Mouse (Mus musculus) ES-E14 (cell line): ENCODE data around the gene Zfp286. TPM values are rescaled to one million over a fixed set of nuclear protein-coding genes. Genes with fewer than 3 reads are reported as not detected.

ENCODE experiments used
- DNase-seq: peaks from one replicate; pipeline ENCODE4 v3.0.0-alpha.2; 2013; ENCODE audit warnings: low read depth, low spot score
- H3K27ac ChIP-seq: 2 replicates; pipeline ENCODE4 v1.5.1; 2012; ENCODE audit warnings: low read depth, mild to moderate bottlenecking, low read length, moderate library complexity, mixed read lengths; ENCODE audit not compliant: poor library complexity, insufficient read depth, severe bottlenecking
- H3K36me3 ChIP-seq: 2 replicates; pipeline ENCODE4 v1.6.1; 2012; ENCODE audit warnings: mild to moderate bottlenecking, low read length, moderate library complexity, mixed read lengths; ENCODE audit not compliant: control insufficient read depth, poor library complexity, insufficient read depth, severe bottlenecking
- H3K4me1 ChIP-seq, 2 experiments: fragments of 150-350 bp in 1 of 2; sonication (generic) in 1 of 2; 2 replicates each; pipeline ENCODE4 v1.6.1; 2012; ENCODE audit warnings: low read length in 2 of 2, mild to moderate bottlenecking in 1 of 2, mixed read lengths in 1 of 2; ENCODE audit not compliant: control insufficient read depth in 2 of 2, insufficient read depth in 2 of 2, poor library complexity in 1 of 2
- H3K4me3 ChIP-seq, 2 experiments: fragments of 150-350 bp in 1 of 2; sonication (generic) in 1 of 2; 2 replicates each; pipeline ENCODE4 v1.5.1; 2012; ENCODE audit warnings: low read length in 2 of 2, low read depth in 1 of 2, mild to moderate bottlenecking in 1 of 2, mixed read lengths in 1 of 2; ENCODE audit not compliant: insufficient read depth in 1 of 2, poor library complexity in 1 of 2, severe bottlenecking in 1 of 2
- H3K9ac ChIP-seq: 2 replicates; pipeline ENCODE4 v1.6.1; 2012; ENCODE audit warnings: low read depth, mild to moderate bottlenecking, low read length, mixed read lengths; ENCODE audit not compliant: poor library complexity, insufficient read depth, severe bottlenecking
- H3K9me3 ChIP-seq: fragments of 150-350 bp; sonication (generic); 2 replicates; pipeline ENCODE4 v1.6.1; 2012; ENCODE audit warnings: low read depth, mild to moderate bottlenecking, low read length; ENCODE audit not compliant: control insufficient read depth, insufficient read depth
- CHD2 ChIP-seq: IDR thresholded peaks from 2 replicates; pipeline ENCODE4 v1.6.1; 2014; ENCODE audit warnings: mild to moderate bottlenecking, low read depth, low read length, inconsistent platforms
- HCFC1 ChIP-seq: IDR thresholded peaks from 2 replicates; pipeline ENCODE4 v1.6.1; 2012; ENCODE audit warnings: low read length, inconsistent platforms, borderline replicate concordance; ENCODE audit not compliant: insufficient read depth
- MAFK ChIP-seq: IDR thresholded peaks from 2 replicates; pipeline ENCODE4 v1.6.1; 2014; ENCODE audit warnings: mild to moderate bottlenecking, low read depth, low read length, inconsistent platforms; ENCODE audit not compliant: insufficient read depth
- ZC3H11A ChIP-seq: IDR thresholded peaks from 2 replicates; pipeline ENCODE4 v1.6.1; 2012; ENCODE audit warnings: low read depth, mild to moderate bottlenecking, inconsistent platforms, low read length, borderline replicate concordance
- ZNF384 ChIP-seq: IDR thresholded peaks from 2 replicates; pipeline ENCODE4 v1.6.1; 2012; ENCODE audit warnings: low read depth, low read length, inconsistent platforms
- in situ Hi-C, 2 experiments: fragments of 600-800 bp; cut with MboI; formaldehyde crosslinking; loops; one replicate each; pipeline ENCODE4 v1.15.1; 2025; ENCODE audit warnings: low sequenced_read_pairs in 2 of 2, inconsistent platforms in 1 of 2; ENCODE audit not compliant: unreplicated experiment in 2 of 2
- total RNA-seq: library from RNA; depleted of rRNA; stranded (reverse); fragments of 300-350 nt; gene quantifications from 2 replicates; pipeline ENCODE4 v1.2.3, GENCODE M21; 2012; rRNA removed

Gene Zfp286
- total RNA-seq, result 6.3 and 9.1 TPM in 2 replicates

GRCm38 (mm10) chr11:62788935-62789616 lies at the start of gene Zfp286:
Gene Zfp286, minus strand, starts transcription at chr11:62789462.
- in situ Hi-C loops, result no loop called here

GRCm38 (mm10) chr11:62831906-62832305 lies 42.6 kb upstream of the Zfp286 start:
- Histone ChIP-seq H3K4me1 (no peaks in the 10 kb centered on the region), H3K9ac (no peak overlapping the region), H3K4me3 (no peak overlapping the region), H3K27ac (no peak overlapping the region), H3K9me3 (no peaks in the 10 kb centered on the region), H3K36me3 (no peaks in the 10 kb centered on the region)
- in situ Hi-C loops, result no loop called here
- no peak for TF ChIP-seq ZC3H11A
- no peak for TF ChIP-seq CHD2
- TF ChIP-seq HCFC1, result no peak
- TF ChIP-seq MAFK, result no peak
- TF ChIP-seq ZNF384, result no peak
- DNase-seq, result no peak

More at GRCm38 (mm10) chr11:62788935-62789616, at the start of gene Zfp286:
- Histone ChIP-seq H3K27ac (no peak within 1 kb of the TSS), H3K36me3 (no peaks in the 10 kb centered on the region), H3K9me3 (no peaks in the 10 kb centered on the region), H3K4me1 (peaks cover 0 to 3% of the 10 kb centered on the region in 2 experiments; a peak in 2 of 4 replicates), H3K9ac (peak within 1 kb of the TSS; percentile 71), H3K4me3 (peak within 1 kb of the TSS; percentile 67 to 68)
- peak; percentile 91 for DNase-seq
- TF ChIP-seq ZNF384 (no peak), ZC3H11A (no peak), HCFC1 (peak; percentile 96), CHD2 (peak; percentile 98), MAFK (no peak)

GRCm38 (mm10) chr11:62830387-62830786 lies 41.1 kb upstream of the Zfp286 start:
- Histone ChIP-seq H3K4me3 (no peak overlapping the region), H3K4me1 (peaks cover 0 to 3% of the 10 kb centered on the region in 2 experiments; a peak in 2 of 4 replicates), H3K27ac (no peak overlapping the region), H3K9ac (no peak overlapping the region), H3K9me3 (no peaks in the 10 kb centered on the region), H3K36me3 (no peaks in the 10 kb centered on the region)
- DNase-seq, result no peak
- TF ChIP-seq ZC3H11A, result no peak
- TF ChIP-seq HCFC1, result no peak
- no peak for TF ChIP-seq CHD2
- no peak for TF ChIP-seq MAFK
- TF ChIP-seq ZNF384, result no peak
- in situ Hi-C loops, result no loop called here

- peaks cover 0 to 3% of the 10 kb centered on the region in 2 experiments; a peak in 2 of 4 replicates for H3K4me1 ChIP-seq
- in situ Hi-C loops, result no loop called here
- DNase-seq, result no peak
These were observed 38.6 kb upstream of the Zfp286 start for GRCm38 (mm10) chr11:62827911-62828310.

More at GRCm38 (mm10) chr11:62827911-62828310, 38.6 kb upstream of the Zfp286 start:
- H3K36me3 ChIP-seq, result no peaks in the 10 kb centered on the region
- H3K27ac ChIP-seq, result no peak overlapping the region
- no peak overlapping the region for H3K4me3 ChIP-seq
- H3K9me3 ChIP-seq, result no peaks in the 10 kb centered on the region
- H3K9ac ChIP-seq, result no peak overlapping the region
- no peak for TF ChIP-seq MAFK
- TF ChIP-seq HCFC1, result no peak
- no peak for TF ChIP-seq CHD2
